ENCODE assay signal across 14 mouse cellular contexts in the genomic region with DNA sequence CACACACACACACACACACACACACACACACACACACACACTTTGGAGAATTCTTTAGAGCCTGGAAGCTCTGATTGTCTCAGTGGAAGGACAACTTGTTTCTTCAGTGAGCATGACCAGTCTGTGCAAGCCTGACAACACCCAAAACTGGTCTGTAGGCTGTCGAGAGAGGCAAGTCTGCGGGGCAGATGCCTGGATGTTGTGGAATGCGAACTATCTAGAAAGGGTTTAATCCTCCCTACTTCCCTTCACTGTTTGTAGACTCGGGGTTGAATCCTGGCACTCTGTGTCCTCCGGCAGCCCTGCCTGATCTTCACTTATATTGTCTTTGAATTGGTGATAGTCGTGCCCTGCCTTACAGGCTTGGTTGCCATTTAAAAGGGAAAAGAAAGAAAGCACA. TPM values are rescaled to one million over a fixed set of nuclear protein-coding genes. Genes with fewer than 3 reads are reported as not detected.
A peak's percentile ranks its signal among the peaks of the same experiment; 100 is the strongest.
DNase-seq lines count a peak whose midpoint lies in the region; ATAC-seq and TF ChIP-seq lines count a peak whose summit lies in the region.
"Had no signal": no experiment of that assay in that cellular context is flagged by ENCODE, and none has a peak within 500 bp of the region (broad histone marks: within the 10 kb centered on the region; RNA-seq: fewer than 3 reads in every experiment).

No protein-coding gene starts in this region.

- no peak overlapping the region for H3K4me3 ChIP-seq in forebrain, embryonic 12.5 days (replicated peaks)
- no peak overlapping the region for H3K4me3 ChIP-seq in forebrain, embryonic 16.5 days (replicated peaks; ENCODE audit: low read length)
- no peak overlapping the region for H3K4me3 ChIP-seq in hindbrain, embryonic 12.5 days
- no peak overlapping the region for H3K4me3 ChIP-seq in hindbrain, embryonic 14.5 days (replicated peaks; ENCODE audit: low read length)
- no peak overlapping the region for H3K4me3 ChIP-seq in neural tube, embryonic 11.5 days (ENCODE audit: low read depth, low read length)
- no peak overlapping the region for H3K4me3 ChIP-seq in stomach, postnatal 0 days (ENCODE audit: low read depth, low read length)
- H3K4me3 ChIP-seq: liver, embryonic 12.5 days had no signal

- H3K4me2 ChIP-seq in forebrain, embryonic 12.5 days, result no peak overlapping the region
- no peak overlapping the region for H3K4me2 ChIP-seq in forebrain, embryonic 16.5 days (ENCODE audit: low read length)
- no peak overlapping the region for H3K4me2 ChIP-seq in hindbrain, embryonic 12.5 days (replicated peaks)
- H3K4me2 ChIP-seq in hindbrain, embryonic 14.5 days (replicated peaks), result no peak overlapping the region
- no peak overlapping the region for H3K4me2 ChIP-seq in neural tube, embryonic 11.5 days (ENCODE audit: low read depth)
- no peak overlapping the region for H3K4me2 ChIP-seq in stomach, postnatal 0 days (replicated peaks; ENCODE audit: low read depth)
- H3K4me2 ChIP-seq: liver, embryonic 12.5 days had no signal

- 31% methylated on average over 6 of the region's 6 CpGs for WGBS in forebrain, embryonic 12.5 days
- 32% methylated on average over 6 of the region's 6 CpGs for WGBS in forebrain, embryonic 16.5 days
- WGBS in hindbrain, embryonic 12.5 days, result 40% methylated on average over 6 of the region's 6 CpGs
- 37% methylated on average over 6 of the region's 6 CpGs for WGBS in hindbrain, embryonic 14.5 days
- 41% methylated on average over 6 of the region's 6 CpGs for WGBS in neural tube, embryonic 11.5 days
- WGBS in stomach, postnatal 0 days, result 25% methylated on average over 6 of the region's 6 CpGs

- TF ChIP-seq CTCF in stomach, postnatal 0 days (IDR thresholded peaks at IDR 0.05; ENCODE audit: low read depth), result no peak

- H3K9ac ChIP-seq in forebrain, embryonic 12.5 days, result no peak overlapping the region
- H3K9ac ChIP-seq in forebrain, embryonic 16.5 days (replicated peaks; ENCODE audit: low read depth, low read length), result no peak overlapping the region
- H3K9ac ChIP-seq in hindbrain, embryonic 12.5 days, result no peak overlapping the region
- no peak overlapping the region for H3K9ac ChIP-seq in hindbrain, embryonic 14.5 days
- no peak overlapping the region for H3K9ac ChIP-seq in neural tube, embryonic 11.5 days (ENCODE audit: low read length)
- H3K9ac ChIP-seq in stomach, postnatal 0 days (ENCODE audit: low read length), result no peak overlapping the region
- H3K9ac ChIP-seq: liver, embryonic 12.5 days had no signal

- H3K9me3 ChIP-seq in forebrain, embryonic 12.5 days, result no peaks in the 10 kb centered on the region
- H3K9me3 ChIP-seq in forebrain, embryonic 16.5 days (ENCODE audit: control insufficient read depth, low read length), result no peaks in the 10 kb centered on the region
- no peaks in the 10 kb centered on the region for H3K9me3 ChIP-seq in hindbrain, embryonic 12.5 days (replicated peaks)
- H3K9me3 ChIP-seq in hindbrain, embryonic 14.5 days (ENCODE audit: control insufficient read depth, low read length), result no peaks in the 10 kb centered on the region
- no peaks in the 10 kb centered on the region for H3K9me3 ChIP-seq in neural tube, embryonic 11.5 days (ENCODE audit: control insufficient read depth, low read length)
- H3K9me3 ChIP-seq in stomach, postnatal 0 days (ENCODE audit: control insufficient read depth, low read length), result no peaks in the 10 kb centered on the region
- H3K9me3 ChIP-seq: G1E; liver, embryonic 12.5 days had no signal

- H3K4me1 ChIP-seq in forebrain, embryonic 12.5 days, result peaks cover 73% of the 10 kb centered on the region
- peaks cover 26% of the 10 kb centered on the region for H3K4me1 ChIP-seq in forebrain, embryonic 16.5 days (replicated peaks; ENCODE audit: control insufficient read depth, insufficient read depth, low read length)
- H3K4me1 ChIP-seq in hindbrain, embryonic 12.5 days, result peaks cover 64% of the 10 kb centered on the region
- peaks cover 30% of the 10 kb centered on the region for H3K4me1 ChIP-seq in hindbrain, embryonic 14.5 days (replicated peaks; ENCODE audit: control insufficient read depth, insufficient read depth, low read length)
- peaks cover 35% of the 10 kb centered on the region for H3K4me1 ChIP-seq in neural tube, embryonic 11.5 days (ENCODE audit: control insufficient read depth, insufficient read depth, low read length)
- H3K4me1 ChIP-seq in stomach, postnatal 0 days (replicated peaks; ENCODE audit: control insufficient read depth, insufficient read depth), result peaks cover 4% of the 10 kb centered on the region

- no peaks in the 10 kb centered on the region for H3K36me3 ChIP-seq in forebrain, embryonic 12.5 days (replicated peaks)
- H3K36me3 ChIP-seq in forebrain, embryonic 16.5 days (ENCODE audit: control insufficient read depth, insufficient read depth), result no peaks in the 10 kb centered on the region
- no peaks in the 10 kb centered on the region for H3K36me3 ChIP-seq in hindbrain, embryonic 12.5 days
- no peaks in the 10 kb centered on the region for H3K36me3 ChIP-seq in hindbrain, embryonic 14.5 days (replicated peaks; ENCODE audit: control insufficient read depth, insufficient read depth)
- H3K36me3 ChIP-seq in neural tube, embryonic 11.5 days (ENCODE audit: control insufficient read depth, insufficient read depth, low read length), result peaks cover 2% of the 10 kb centered on the region; the same call in 1 of the 2 replicates
- no peaks in the 10 kb centered on the region for H3K36me3 ChIP-seq in stomach, postnatal 0 days (ENCODE audit: control insufficient read depth, insufficient read depth, low read length)
- H3K36me3 ChIP-seq: liver, embryonic 12.5 days had no signal

- no peaks in the 10 kb centered on the region for H3K27me3 ChIP-seq in forebrain, embryonic 12.5 days
- H3K27me3 ChIP-seq in forebrain, embryonic 16.5 days (replicated peaks; ENCODE audit: control insufficient read depth, insufficient read depth, low read length), result no peaks in the 10 kb centered on the region
- H3K27me3 ChIP-seq in hindbrain, embryonic 12.5 days, result no peaks in the 10 kb centered on the region
- no peaks in the 10 kb centered on the region for H3K27me3 ChIP-seq in hindbrain, embryonic 14.5 days (ENCODE audit: control insufficient read depth, insufficient read depth, low read length)
- H3K27me3 ChIP-seq in neural tube, embryonic 11.5 days (ENCODE audit: control insufficient read depth, insufficient read depth, low read length), result no peaks in the 10 kb centered on the region
- H3K27me3 ChIP-seq in stomach, postnatal 0 days (ENCODE audit: control insufficient read depth, insufficient read depth, low read length), result no peaks in the 10 kb centered on the region

- no peak for TF ChIP-seq EP300 in stomach, postnatal 0 days (optimal IDR thresholded peaks at IDR 0.05)

- H3K27ac ChIP-seq in forebrain, embryonic 12.5 days, result peak overlapping the region; percentile 37
- H3K27ac ChIP-seq in forebrain, embryonic 16.5 days (ENCODE audit: low read length), result no peak overlapping the region
- H3K27ac ChIP-seq in hindbrain, embryonic 12.5 days, result 0 out of 2 replicates have a peak overlapping the region, but pooled peaks have one; percentile 49
- H3K27ac ChIP-seq in hindbrain, embryonic 14.5 days, result no peak overlapping the region
- 0 out of 2 replicates have a peak overlapping the region, but pooled peaks have one; percentile 9 for H3K27ac ChIP-seq in neural tube, embryonic 11.5 days (ENCODE audit: low read depth, low read length)
- H3K27ac ChIP-seq in stomach, postnatal 0 days (replicated peaks), result peak overlapping the region; percentile 77
- H3K27ac ChIP-seq: liver, embryonic 12.5 days had no signal

- DNase-seq in hindbrain, embryonic 14.5 days (ENCODE audit: low spot score), result no peak
- DNase-seq in neural tube, embryonic 11.5 days (ENCODE audit: low spot score), result no peak
- no peak for DNase-seq in neural tube, embryonic 10.5 days (ENCODE audit: extremely low spot score, low spot score)
- DNase-seq in stomach, postnatal 0 days (ENCODE audit: low spot score), result no peak
- DNase-seq in layer of hippocampus, adult 9-11 months, result no peak
- DNase-seq: cerebellum, adult 11-12 months; kidney, postnatal 10 days; lung, postnatal 36 days had no signal

- no peak for ATAC-seq in forebrain, embryonic 12.5 days (ENCODE audit: low FRiP score)
- no peak for ATAC-seq in forebrain, embryonic 16.5 days
- ATAC-seq in hindbrain, embryonic 12.5 days (ENCODE audit: low FRiP score), result no peak
- ATAC-seq in hindbrain, embryonic 14.5 days (ENCODE audit: low FRiP score), result no peak
- no peak for ATAC-seq in neural tube, embryonic 11.5 days (ENCODE audit: insufficient read depth, low FRiP score, low TSS enrichment)
- ATAC-seq in stomach, postnatal 0 days (ENCODE audit: low FRiP score, low TSS enrichment), result no peak
- ATAC-seq: activated CD4-positive, CD25-positive, alpha-beta regulatory T cell, adult 4 months; liver, embryonic 12.5 days had no signal

RNA-seq across cellular contexts. Expression of a gene that starts 25.9 kb away (rescaled TPM):
- polyA plus RNA-seq in forebrain, embryonic 12.5 days (2016; fragmentation: Nextera tagmentation; extraction: Ambion mirVana), result 41.1 and 42.5 TPM in 2 replicates
- 36.0 and 40.3 TPM in 2 replicates for polyA plus RNA-seq in forebrain, embryonic 16.5 days (2015; fragmentation: Nextera tagmentation; extraction: Ambion mirVana)
- 53.2 and 53.3 TPM in 2 replicates for polyA plus RNA-seq in hindbrain, embryonic 12.5 days (2016; fragmentation: Nextera tagmentation; extraction: Ambion mirVana)
- polyA plus RNA-seq in hindbrain, embryonic 14.5 days (2014; fragmentation: Nextera tagmentation; extraction: Ambion mirVana), result 32.4 and 37.8 TPM in 2 replicates
- polyA plus RNA-seq in neural tube, embryonic 11.5 days (2014; fragmentation: Nextera tagmentation; extraction: Ambion mirVana), result 18.2 and 21.3 TPM in 2 replicates
- polyA plus RNA-seq in stomach, postnatal 0 days (2015; fragmentation: Nextera tagmentation; extraction: Ambion mirVana), result 12.8 and 13.7 TPM in 2 replicates

RNA-seq across cellular contexts. Expression of a gene that starts 55.7 kb away (rescaled TPM):
- 84.8 and 91.5 TPM in 2 replicates for polyA plus RNA-seq in forebrain, embryonic 12.5 days (2016; fragmentation: Nextera tagmentation; extraction: Ambion mirVana)
- polyA plus RNA-seq in forebrain, embryonic 16.5 days (2015; fragmentation: Nextera tagmentation; extraction: Ambion mirVana), result 59.7 and 68.1 TPM in 2 replicates
- polyA plus RNA-seq in hindbrain, embryonic 12.5 days (2016; fragmentation: Nextera tagmentation; extraction: Ambion mirVana), result 75.1 and 79.0 TPM in 2 replicates
- polyA plus RNA-seq in hindbrain, embryonic 14.5 days (2014; fragmentation: Nextera tagmentation; extraction: Ambion mirVana), result 48.3 and 50.2 TPM in 2 replicates
- 76.2 and 78.4 TPM in 2 replicates for polyA plus RNA-seq in neural tube, embryonic 11.5 days (2014; fragmentation: Nextera tagmentation; extraction: Ambion mirVana)
- 15.9 and 18.1 TPM in 2 replicates for polyA plus RNA-seq in stomach, postnatal 0 days (2015; fragmentation: Nextera tagmentation; extraction: Ambion mirVana)

Comparison
In these comparisons a context has a peak if more than half of its experiments do, and no peak if none do; other contexts are left out.
1. H3K27ac ChIP-seq: peak in forebrain, embryonic 12.5 days (single experiment), hindbrain, embryonic 12.5 days (single experiment), neural tube, embryonic 11.5 days (single experiment) and stomach, postnatal 0 days (single experiment); none in forebrain, embryonic 16.5 days (single experiment) and hindbrain, embryonic 14.5 days (single experiment).